Mouse (Mus musculus) midbrain, embryonic 11.5 days (tissue): Measurements from ENCODE around the gene Rasip1. TPM values are rescaled to one million over a fixed set of nuclear protein-coding genes. Genes with fewer than 3 reads are reported as not detected.

ENCODE experiments used
- ATAC-seq: fragments of 200-750 bp; cut with Nextera tagmentation; 2 replicates; pipeline ENCODE4 v1.8.0; 2017; ENCODE audit warnings: moderate TSS enrichment, moderate library complexity; ENCODE audit not compliant: low FRiP score
- DNase-seq: peaks from one replicate; pipeline ENCODE4 v3.0.0; 2015; ENCODE audit warnings: low spot score; ENCODE audit errors: missing footprints
- H3K27ac ChIP-seq: fragments of 300-500 bp; sonication (generic); 2 replicates; pipeline ENCODE4 v1.5.1; 2014; ENCODE audit warnings: low read depth, low read length
- H3K27me3 ChIP-seq: fragments of 300-500 bp; sonication (generic); 2 replicates; pipeline ENCODE4 v1.6.1; 2014; ENCODE audit warnings: mild to moderate bottlenecking, low read length, moderate library complexity, mixed read lengths; ENCODE audit not compliant: control insufficient read depth, insufficient read depth
- H3K36me3 ChIP-seq: fragments of 300-500 bp; sonication (generic); 2 replicates; pipeline ENCODE4 v1.6.1; 2014; ENCODE audit warnings: mild to moderate bottlenecking, low read length, moderate library complexity, mixed read lengths; ENCODE audit not compliant: control insufficient read depth, insufficient read depth
- H3K4me1 ChIP-seq: fragments of 300-500 bp; sonication (generic); 2 replicates; pipeline ENCODE4 v1.6.1; 2014; ENCODE audit warnings: low read length; ENCODE audit not compliant: control insufficient read depth, insufficient read depth
- H3K4me2 ChIP-seq: fragments of 300-500 bp; sonication (generic); 2 replicates; pipeline ENCODE4 v1.6.1; 2014; ENCODE audit warnings: mild to moderate bottlenecking, moderate library complexity
- H3K4me3 ChIP-seq: fragments of 300-500 bp; sonication (generic); 2 replicates; pipeline ENCODE4 v1.5.1; 2014; ENCODE audit warnings: low read depth, low read length
- H3K9ac ChIP-seq: fragments of 300-500 bp; sonication (generic); 2 replicates; pipeline ENCODE4 v1.6.1; 2014; ENCODE audit warnings: low read length
- H3K9me3 ChIP-seq: fragments of 300-500 bp; sonication (generic); 2 replicates; pipeline ENCODE4 v1.6.1; 2016; ENCODE audit warnings: low read length; ENCODE audit not compliant: control insufficient read depth
- WGBS: fragments of 180-500 bp; shearing (Covaris S2); extraction: QIAGEN DNeasy Blood & Tissue Kit; methylation state at CpG from one replicate; pipeline ENCODE4 v1.1.7; 2014; 5-methylcytosine and 5-hydroxymethylcytosine counted together
- polyA plus RNA-seq: library from polyadenylated mRNA; unstranded; fragments of >200 nt; fragmentation: Nextera tagmentation; extraction: Ambion mirVana; gene quantifications from 2 replicates; pipeline ENCODE4 v1.2.1, GENCODE M21; 2014

Rasip1 gene
- polyA plus RNA-seq, 1 experiment from 2014 or later, result 4.7 TPM

GRCm38 (mm10) chr7:45595176-45595575 is 32.1 kb upstream of the Rasip1 start:
- H3K4me3 ChIP-seq, result no peak overlapping the region
- no peak overlapping the region for H3K9ac ChIP-seq
- H3K36me3 ChIP-seq, result no peaks in the 10 kb centered on the region
- no peaks in the 10 kb centered on the region for H3K27me3 ChIP-seq
- no peak for ATAC-seq
- no peak for DNase-seq
- WGBS, result 80% methylated on average over 4 of the region's 4 CpGs
- no peak overlapping the region for H3K4me2 ChIP-seq
- no peaks in the 10 kb centered on the region for H3K4me1 ChIP-seq
- H3K27ac ChIP-seq, result no peak overlapping the region
- no peaks in the 10 kb centered on the region for H3K9me3 ChIP-seq

GRCm38 (mm10) chr7:45596107-45596506 is 31.2 kb upstream of the Rasip1 start:
- no peak overlapping the region for H3K4me2 ChIP-seq
- no peak overlapping the region for H3K27ac ChIP-seq
- H3K36me3 ChIP-seq, result no peaks in the 10 kb centered on the region
- 75% methylated on average over 1 of the region's 1 CpGs for WGBS
- no peak overlapping the region for H3K4me3 ChIP-seq
- no peak for ATAC-seq
- no peaks in the 10 kb centered on the region for H3K9me3 ChIP-seq
- H3K9ac ChIP-seq, result no peak overlapping the region
- no peaks in the 10 kb centered on the region for H3K27me3 ChIP-seq
- no peaks in the 10 kb centered on the region for H3K4me1 ChIP-seq
- no peak for DNase-seq

GRCm38 (mm10) chr7:45597013-45597412 is 30.3 kb upstream of the Rasip1 start:
- Histone ChIP-seq H3K4me1 (no peaks in the 10 kb centered on the region), H3K4me2 (no peak overlapping the region), H3K27ac (no peak overlapping the region), H3K9ac (no peak overlapping the region), H3K4me3 (no peak overlapping the region), H3K9me3 (no peaks in the 10 kb centered on the region), H3K27me3 (no peaks in the 10 kb centered on the region), H3K36me3 (no peaks in the 10 kb centered on the region)
- 89% methylated on average over 5 of the region's 5 CpGs for WGBS
- no peak for ATAC-seq
- DNase-seq, result no peak

GRCm38 (mm10) chr7:45597527-45597926 is 29.8 kb upstream of the Rasip1 start:
- 92% methylated on average over 6 of the region's 6 CpGs for WGBS

GRCm38 (mm10) chr7:45598960-45599879 is 28.1 kb upstream of the Rasip1 start:
- no peak for ATAC-seq

More at GRCm38 (mm10) chr7:45597527-45597926, 29.8 kb upstream of the Rasip1 start:
- ATAC-seq (no peak), DNase-seq (no peak)
- H3K27me3 ChIP-seq, result no peaks in the 10 kb centered on the region
- H3K4me1 ChIP-seq, result no peaks in the 10 kb centered on the region
- no peaks in the 10 kb centered on the region for H3K36me3 ChIP-seq
- H3K4me3 ChIP-seq, result no peak overlapping the region
- H3K9me3 ChIP-seq, result no peaks in the 10 kb centered on the region
- no peak overlapping the region for H3K27ac ChIP-seq
- H3K9ac ChIP-seq, result no peak overlapping the region
- no peak overlapping the region for H3K4me2 ChIP-seq

GRCm38 (mm10) chr7:45605704-45606289 is 21.5 kb upstream of the Rasip1 start:
- DNase-seq (no peak), ATAC-seq (no peak)
- Histone ChIP-seq H3K4me2 (no peak overlapping the region), H3K36me3 (no peaks in the 10 kb centered on the region), H3K9ac (no peak overlapping the region), H3K4me1 (no peaks in the 10 kb centered on the region), H3K4me3 (no peak overlapping the region), H3K9me3 (no peaks in the 10 kb centered on the region), H3K27ac (no peak overlapping the region), H3K27me3 (no peaks in the 10 kb centered on the region)
- WGBS, result 84% methylated on average over 9 of the region's 9 CpGs

More at GRCm38 (mm10) chr7:45598960-45599879, 28.1 kb upstream of the Rasip1 start:
- Histone ChIP-seq H3K4me2 (no peak overlapping the region), H3K9ac (no peak overlapping the region), H3K9me3 (no peaks in the 10 kb centered on the region), H3K27me3 (no peaks in the 10 kb centered on the region), H3K4me3 (no peak overlapping the region), H3K36me3 (no peaks in the 10 kb centered on the region), H3K27ac (no peak overlapping the region), H3K4me1 (no peaks in the 10 kb centered on the region)
- DNase-seq, result no peak
- WGBS, result 55% methylated on average over 18 of the region's 18 CpGs

GRCm38 (mm10) chr7:45609511-45609910 is 17.8 kb upstream of the Rasip1 start:
- Histone ChIP-seq H3K27ac (no peak overlapping the region), H3K9ac (no peak overlapping the region), H3K4me2 (no peak overlapping the region), H3K36me3 (no peaks in the 10 kb centered on the region), H3K4me3 (no peak overlapping the region), H3K4me1 (no peaks in the 10 kb centered on the region), H3K9me3 (no peaks in the 10 kb centered on the region), H3K27me3 (no peaks in the 10 kb centered on the region)
- DNase-seq (no peak), ATAC-seq (no peak)
- 68% methylated on average over 1 of the region's 1 CpGs for WGBS

- Histone ChIP-seq H3K4me1 (no peaks in the 10 kb centered on the region), H3K9ac (no peak overlapping the region), H3K9me3 (no peaks in the 10 kb centered on the region), H3K27me3 (peaks cover 17% of the 10 kb centered on the region), H3K4me3 (no peak overlapping the region), H3K4me2 (no peak overlapping the region), H3K27ac (no peak overlapping the region), H3K36me3 (no peaks in the 10 kb centered on the region)
- DNase-seq (no peak), ATAC-seq (no peak)
- 24% methylated on average over 6 of the region's 6 CpGs for WGBS
Measured at GRCm38 (mm10) chr7:45616277-45616676, 11.0 kb upstream of the Rasip1 start.

- H3K4me3 ChIP-seq, result no peak within 1 kb of the TSS
- H3K27me3 ChIP-seq, result peaks cover 17% of the 10 kb centered on the region
- H3K4me2 ChIP-seq, result no peak within 1 kb of the TSS
- DNase-seq (no peak), ATAC-seq (no peak)
- no peaks in the 10 kb centered on the region for H3K4me1 ChIP-seq
- H3K9ac ChIP-seq, result no peak within 1 kb of the TSS
- no peaks in the 10 kb centered on the region for H3K9me3 ChIP-seq
- 7% methylated on average over 31 of the region's 31 CpGs for WGBS
- no peaks in the 10 kb centered on the region for H3K36me3 ChIP-seq
- no peak within 1 kb of the TSS for H3K27ac ChIP-seq
Measured at GRCm38 (mm10) chr7:45617042-45617695, 10.1 kb upstream of the Rasip1 start, which contains the start of gene Fut1. TSS of gene Fut1 (plus strand) at chr7:45617289.
